Mouse (Mus musculus) v-Abl transformed pro-B cells (cell line): Measurements from ENCODE around the gene Oas1d.
"Not testable (repeated sequence)": the region's sequence is repeated elsewhere in the genome, so short reads cannot be mapped to it uniquely, and the experiment has no call there.

Experiments
- in situ Hi-C, 2 experiments: fragments of 400-800 bp; cut with MboI; formaldehyde crosslinking; loops; one replicate each; pipeline ENCODE4 v1.15.1; 2025; ENCODE audit not compliant: unreplicated experiment in 2 of 2

Oas1d gene

DNA sequence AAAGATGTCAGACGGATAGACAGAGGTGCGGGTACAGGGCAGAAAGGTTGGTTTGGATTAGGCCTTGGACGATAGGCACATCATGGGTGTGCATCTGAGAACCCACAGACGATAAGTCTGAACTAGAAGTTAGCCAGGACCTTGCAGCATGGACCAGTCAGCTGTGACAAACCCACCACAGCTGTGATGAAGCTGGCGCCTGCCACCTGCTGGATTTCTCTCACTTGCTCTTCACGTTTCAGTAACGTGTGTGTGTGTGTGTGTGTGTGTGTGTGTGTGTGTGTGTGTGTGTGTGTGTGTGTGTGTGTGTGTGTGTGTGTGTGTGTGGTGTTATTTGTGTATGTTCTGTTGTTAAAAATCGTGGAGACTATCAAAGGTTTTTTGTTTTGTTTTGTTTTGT, at the start of gene Oas1d:
Oas1d (plus strand) TSS at position 333 of the 400 bp plus-strand sequence.
- in situ Hi-C loops: loop anchor here in 1 of 2 experiments (5.0 to 10.0 kb wide), 2 partner anchors 72 to 109 kb away; no protein-coding TSS in a partner anchor

DNA sequence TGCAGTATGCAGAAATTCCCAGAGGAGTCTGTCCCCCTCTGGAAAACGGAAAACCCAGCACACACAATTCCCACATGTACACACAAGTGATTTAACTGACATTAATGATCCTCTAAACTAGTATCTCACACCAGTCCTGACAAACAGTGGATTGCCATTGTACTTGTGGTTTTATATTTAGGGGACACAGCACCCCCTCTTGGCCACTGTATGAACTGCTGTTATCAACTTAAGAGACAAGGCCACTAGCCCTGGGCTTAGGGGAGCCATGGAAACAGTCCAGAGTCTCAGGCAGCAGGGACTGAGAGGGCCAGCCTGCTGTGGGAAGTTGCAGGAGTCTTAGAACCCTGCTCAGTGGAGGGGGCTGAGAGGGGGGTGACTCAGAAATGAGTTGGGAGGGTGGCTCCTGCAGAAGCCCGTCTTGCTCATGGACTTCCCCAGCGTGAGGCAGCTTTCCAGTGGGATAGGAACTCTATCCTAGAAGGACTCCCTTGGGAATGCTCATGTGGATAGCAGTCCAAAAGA, 48.9 kb upstream of the Oas1d start:
- in situ Hi-C loops: no loop called here

DNA sequence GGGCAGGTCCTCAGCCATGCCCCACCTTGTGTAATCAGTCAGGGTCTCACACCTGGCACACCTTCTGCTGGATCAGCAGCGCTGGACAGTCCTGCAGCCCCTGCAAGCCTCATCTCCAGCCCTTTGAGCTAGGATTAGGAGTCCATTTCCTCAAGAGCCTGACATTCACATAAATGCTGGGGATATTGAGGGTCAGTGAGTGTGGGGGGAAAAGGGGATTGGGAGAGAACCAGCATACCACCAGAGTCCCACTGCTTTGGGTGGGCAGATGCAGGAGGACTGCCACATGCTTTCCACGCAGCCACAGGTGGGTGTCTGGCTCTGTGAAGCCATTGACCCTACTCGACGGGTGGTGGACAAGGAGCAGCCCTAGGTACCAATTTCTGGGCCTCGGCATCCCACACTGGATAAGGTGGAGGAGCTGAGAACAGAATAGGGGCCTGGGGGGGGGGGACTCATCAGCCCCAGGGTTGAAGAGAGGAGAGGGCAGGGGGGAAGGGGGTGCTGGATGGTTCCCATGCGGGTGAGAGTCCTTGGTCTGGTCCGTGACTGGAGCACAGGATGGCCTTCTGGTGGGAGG, 44.8 kb upstream of the Oas1d start:
- in situ Hi-C loops: no loop called here

DNA sequence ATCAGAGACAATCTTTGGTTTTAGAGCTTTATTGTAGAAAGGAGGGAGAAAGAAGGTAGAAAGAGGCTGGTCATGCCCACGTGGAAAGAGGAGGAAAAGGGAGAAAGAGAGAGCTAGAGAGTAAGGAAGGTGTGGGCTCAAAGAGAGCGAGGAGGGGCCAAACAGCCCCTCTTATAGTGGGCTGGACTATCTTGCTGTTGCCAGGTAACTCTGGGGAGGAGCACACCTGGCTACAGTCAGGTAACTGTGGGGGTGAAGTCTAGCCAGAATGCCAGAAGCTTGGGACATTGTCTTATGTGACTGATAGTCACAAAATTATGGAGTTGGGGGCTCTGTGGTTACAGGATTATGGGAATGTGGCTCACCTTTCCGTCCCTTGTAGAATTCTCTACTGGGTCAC, 44.3 kb upstream of the Oas1d start:
- in situ Hi-C loops: no loop called here

DNA sequence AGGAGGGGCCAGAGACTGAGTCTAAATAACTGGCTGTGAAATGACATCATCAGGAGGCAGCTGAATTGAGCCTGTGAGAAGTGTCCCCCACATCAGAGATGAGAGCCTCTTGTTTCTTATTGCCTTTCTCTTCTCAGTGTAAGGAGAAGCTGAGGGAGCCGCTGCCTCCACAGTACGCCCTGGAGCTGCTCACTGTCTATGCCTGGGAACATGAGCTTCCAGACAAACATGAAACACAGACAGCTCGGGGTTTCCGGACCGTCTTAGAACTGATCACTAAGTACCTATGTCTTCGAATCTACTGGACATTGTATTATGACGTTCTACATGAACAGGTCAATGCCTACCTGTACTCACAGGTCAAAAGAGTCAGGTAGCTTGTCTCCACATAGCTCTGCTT, 43.6 kb upstream of the Oas1d start:
- in situ Hi-C loops: no loop called here

DNA sequence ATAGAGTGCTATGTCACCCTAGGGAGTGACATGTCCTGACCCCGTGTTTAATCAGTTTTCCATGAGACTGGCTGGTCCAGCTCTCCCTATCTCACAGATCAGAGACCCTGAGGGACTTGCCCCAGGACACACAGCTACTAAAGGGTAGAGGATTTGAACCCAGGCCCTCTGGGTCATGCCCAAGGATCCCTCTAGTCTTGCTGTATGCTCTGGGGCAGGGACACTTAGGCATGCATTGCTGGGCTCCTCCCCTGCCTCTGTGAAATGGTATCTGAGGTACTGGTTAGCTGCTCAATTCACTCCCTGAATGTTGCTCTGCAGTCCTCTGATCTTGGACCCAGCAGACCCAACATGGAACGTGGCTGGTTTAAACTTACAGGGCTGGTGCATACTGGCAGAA, 42.9 kb upstream of the Oas1d start:
- in situ Hi-C loops: no loop called here

DNA sequence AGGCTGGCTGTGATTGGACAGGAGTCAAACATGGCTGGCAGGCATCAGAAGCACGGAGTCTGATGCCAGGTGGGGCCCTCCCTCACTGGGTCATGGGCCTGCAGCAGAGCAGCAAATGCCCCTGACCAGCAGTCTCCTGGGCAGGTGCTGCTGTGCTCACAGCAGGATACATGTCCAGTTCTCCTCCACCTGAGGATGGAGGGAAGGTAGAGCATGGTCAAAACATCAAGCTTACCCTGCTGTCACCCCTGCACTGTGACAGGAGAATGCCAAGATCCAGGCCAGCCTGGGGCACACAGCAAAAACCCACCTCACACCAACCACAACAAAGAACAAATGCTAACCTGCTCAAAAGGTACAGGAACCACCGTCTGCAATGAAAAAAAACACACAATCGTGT, 37.5 kb upstream of the Oas1d start:
- in situ Hi-C loops: not testable (repeated sequence)

DNA sequence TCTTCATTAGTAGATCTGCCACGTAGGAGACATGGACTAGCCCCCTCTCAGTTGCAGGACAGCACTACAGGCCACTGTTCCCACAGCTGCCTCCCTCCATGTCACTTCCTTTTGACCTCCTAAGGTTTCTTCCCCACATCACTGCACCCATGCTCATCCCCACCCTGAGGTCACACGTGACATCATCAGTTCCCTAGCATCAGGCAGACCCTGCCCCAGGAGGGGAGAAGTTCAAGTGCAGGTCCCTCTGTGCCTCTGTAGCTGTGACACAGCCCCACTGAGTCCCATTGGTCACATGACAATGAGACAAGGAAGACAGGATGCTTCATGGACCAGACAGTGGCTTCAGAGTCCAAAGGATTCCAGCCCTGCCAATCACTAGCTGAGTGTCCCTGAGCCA, 36.9 kb upstream of the Oas1d start:
- in situ Hi-C loops: not testable (repeated sequence)

DNA sequence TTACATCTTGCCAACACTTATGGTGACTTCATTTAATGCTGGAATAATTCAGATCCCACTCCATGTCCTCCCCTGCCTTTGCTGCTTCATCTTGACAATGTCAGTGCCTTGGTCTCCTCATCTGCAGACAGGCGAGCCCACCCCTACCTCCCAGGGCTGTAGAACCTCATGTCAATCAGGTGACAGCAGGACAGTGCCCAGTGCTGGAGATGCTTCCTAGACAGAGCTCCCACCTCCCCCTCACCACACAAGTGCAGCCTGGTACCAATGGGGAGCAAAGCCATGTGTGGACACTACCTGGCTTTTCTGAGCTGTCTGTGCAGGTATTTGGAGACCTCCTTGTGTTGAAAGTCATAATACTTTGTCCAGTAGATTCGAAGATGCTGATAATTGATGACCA, 35.5 kb upstream of the Oas1d start:
- in situ Hi-C loops: not testable (repeated sequence)

DNA sequence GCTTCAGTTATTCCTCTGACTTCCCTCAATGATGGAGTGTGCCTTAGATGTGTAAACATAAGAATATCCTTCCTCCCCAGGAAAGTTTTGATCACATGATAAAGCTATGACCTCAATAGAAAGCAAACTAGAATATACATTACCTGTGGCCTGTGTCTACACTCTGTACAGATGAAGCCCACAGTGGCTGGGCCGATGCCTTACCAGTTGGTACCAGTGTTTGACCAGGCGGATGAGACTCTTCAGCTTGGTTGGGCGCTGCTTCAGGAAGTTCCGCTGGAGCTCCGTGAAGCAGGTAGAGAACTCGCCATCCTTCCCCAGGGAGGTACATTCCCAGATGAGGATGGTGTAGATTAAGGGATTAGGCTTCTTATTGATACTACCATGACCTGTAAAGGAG, 32.7 kb upstream of the Oas1d start:
- in situ Hi-C loops: not testable (repeated sequence)

DNA sequence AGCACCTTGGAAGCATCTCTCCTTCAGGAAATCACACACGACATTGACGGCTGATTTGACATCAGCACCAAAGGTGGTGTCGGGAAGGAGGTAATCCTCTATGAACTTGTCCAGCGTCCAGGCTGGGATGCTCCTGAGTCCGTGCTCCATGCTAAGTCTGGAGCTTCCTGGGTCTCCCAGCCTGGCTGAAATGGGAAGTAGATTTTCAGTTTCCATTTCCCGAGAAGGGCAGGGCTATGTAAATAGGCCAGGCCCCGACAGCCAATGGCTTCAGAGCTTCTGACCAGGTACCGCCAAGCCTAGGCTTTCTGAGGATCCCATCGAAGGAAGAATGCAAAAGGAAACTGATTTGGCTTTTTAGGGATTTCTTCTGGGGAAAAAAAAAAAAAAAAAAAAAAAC, 26.9 kb upstream of the Oas1d start, which contains the start of gene Oas1g:
Oas1g (minus strand) TSS at position 201 of the 400 bp plus-strand sequence.
- in situ Hi-C loops: not testable (repeated sequence)

DNA sequence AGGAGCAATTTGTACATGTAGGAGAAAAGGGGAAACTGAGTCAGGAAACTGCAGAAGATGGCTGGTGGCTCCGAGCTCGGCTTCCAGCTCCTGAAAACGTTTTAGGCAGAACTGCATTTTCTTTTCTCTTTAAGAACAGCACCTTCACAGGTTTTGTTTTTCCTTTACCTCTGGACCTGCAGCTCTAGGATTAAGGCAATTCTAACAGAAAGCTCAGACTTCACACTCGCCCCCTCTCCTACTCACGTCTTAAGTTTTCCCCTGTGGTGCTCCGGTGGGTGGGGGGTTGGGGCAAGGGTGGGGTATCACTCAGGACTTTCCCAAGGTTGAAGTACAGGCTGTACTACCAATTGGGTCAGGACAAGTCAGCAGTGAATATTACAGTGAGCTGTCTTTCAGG, 26.5 kb upstream of the Oas1d start:
- in situ Hi-C loops: no loop called here

DNA sequence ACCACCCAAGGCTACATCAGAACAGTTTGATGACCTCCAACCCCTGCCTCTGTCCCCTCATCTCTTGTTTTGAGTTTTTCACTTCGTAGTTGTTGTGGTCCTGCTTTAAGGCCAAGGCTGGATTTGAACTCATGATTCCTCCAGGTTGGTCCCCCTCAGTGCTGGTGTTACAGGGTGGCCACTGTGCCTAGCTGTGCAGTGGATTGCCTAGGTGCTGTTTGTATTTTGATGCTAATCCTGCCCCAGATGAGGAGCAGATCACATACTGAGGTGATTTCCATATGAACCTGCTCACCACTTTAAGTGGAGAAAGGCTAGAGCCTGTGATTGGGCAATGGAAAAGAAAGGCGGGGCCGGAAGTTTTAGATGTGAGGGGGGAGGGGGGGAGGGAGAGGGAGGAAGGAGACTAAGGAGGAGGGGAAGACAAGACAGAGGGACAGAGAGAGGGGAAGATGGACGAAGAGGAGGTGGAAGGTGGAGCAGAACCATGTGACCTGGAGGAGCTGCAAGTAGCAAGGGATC, 26.0 kb upstream of the Oas1d start:
- in situ Hi-C loops: not testable (repeated sequence)

DNA sequence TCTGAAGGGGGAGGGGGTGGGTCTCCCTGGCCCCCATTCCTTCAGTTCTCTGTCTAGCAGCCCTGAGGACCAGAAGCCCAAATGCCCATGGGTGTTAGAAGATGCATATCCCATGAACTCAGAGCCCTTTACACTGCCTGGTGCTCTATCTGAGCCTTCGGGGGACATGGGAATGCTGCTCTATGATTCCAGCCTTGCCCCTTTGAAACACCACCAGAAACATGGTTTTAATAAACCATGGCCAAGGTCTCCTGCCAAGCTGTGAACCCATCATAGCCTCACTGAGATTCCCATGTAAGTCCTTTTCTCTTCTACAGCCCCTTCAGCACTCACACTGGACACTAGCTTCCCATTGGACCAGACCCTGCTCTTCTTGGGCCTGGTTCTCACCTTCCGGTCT, 24.3 kb upstream of the Oas1d start:
- in situ Hi-C loops: no loop called here

DNA sequence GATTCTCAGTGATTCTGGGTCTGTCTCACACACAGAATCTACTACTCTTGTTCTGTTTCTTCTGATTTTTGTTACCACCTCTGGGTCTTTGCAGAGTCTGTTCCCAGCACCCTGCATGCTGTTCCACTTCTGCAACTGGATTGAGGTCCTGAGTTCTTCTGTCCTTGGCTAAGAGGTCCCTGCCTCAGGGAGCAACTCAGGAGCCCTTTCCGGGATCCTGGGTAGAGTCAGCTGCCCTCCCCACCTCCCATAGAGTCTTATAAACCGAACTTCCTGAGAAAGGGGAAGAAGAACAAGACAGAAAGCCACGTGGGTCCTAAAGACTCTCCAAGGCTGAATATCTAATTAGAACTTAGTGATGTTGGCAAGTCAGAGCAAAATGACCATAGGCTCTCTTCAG, 23.3 kb upstream of the Oas1d start:
- in situ Hi-C loops: no loop called here

DNA sequence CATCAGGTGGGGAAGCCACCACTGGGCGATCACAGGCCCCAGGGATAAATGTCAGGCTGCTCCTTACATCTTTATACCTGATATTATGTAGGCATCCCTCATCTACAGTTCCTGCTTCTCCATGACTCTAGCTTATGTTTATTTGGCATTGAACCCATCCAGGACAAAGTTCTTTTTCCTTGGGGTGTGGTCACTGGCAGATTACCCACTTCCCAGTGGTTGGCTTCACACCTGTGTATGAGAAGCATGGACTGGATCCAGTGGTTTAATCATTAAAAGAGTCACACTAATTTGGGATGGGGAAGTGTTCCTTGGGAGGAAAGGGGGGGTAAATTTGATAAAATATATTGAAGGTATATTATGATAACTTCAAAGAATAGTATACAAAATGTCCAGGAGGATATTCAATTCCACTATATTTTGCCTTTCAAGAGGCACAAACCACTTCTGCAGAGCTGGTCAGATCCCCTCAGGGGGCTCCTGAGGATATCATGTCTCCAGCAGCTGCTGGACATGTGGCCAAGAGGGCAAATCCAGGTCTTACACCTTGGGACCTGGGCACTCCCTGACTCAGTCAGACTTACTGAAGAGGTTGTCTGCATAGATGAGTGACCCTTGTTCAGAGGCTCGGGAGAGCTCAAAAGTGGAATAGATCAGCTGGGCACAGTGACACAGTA, 22.6 kb upstream of the Oas1d start:
- in situ Hi-C loops: not testable (repeated sequence)

DNA sequence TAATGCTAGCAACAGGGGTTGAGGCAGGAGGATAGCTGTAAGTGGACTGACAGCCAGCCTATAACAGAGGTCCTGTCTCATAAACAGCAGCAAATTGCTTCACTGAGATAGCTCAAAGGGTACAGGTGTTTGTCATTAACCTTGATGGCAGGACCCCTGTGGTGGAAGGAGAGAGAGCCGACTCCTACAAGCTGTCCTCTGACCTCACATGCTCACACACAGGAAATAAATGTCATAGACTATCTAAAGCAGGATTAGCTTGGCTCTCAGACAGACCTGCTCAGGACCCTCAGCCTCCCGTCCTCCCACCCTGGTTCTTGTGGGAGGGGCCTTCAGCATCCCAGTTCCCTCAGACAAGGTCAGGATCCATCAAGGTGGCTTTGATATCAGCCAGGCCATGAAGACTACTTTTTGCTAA, 22.1 kb upstream of the Oas1d start:
- in situ Hi-C loops: no loop called here

DNA sequence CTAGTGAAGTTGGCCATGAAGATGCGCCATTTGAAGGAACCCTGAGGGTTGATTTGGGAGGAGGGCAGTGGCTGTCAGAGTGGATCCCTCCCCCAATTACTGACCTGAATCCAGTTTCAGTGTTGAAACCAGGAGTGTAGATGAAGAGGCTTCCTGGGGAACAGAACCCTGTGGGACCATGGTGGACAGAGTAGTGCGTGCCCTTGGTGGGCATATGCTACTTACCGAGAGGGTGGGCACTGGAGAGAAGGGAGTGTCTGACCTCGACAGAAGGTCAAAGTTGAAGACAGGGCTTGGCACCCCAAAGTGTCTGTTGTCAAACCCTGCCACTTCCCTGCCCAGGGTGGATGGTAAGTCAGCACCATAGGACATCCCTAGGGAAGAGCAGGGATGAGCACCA, 20.5 kb upstream of the Oas1d start:
- in situ Hi-C loops: not testable (repeated sequence)

DNA sequence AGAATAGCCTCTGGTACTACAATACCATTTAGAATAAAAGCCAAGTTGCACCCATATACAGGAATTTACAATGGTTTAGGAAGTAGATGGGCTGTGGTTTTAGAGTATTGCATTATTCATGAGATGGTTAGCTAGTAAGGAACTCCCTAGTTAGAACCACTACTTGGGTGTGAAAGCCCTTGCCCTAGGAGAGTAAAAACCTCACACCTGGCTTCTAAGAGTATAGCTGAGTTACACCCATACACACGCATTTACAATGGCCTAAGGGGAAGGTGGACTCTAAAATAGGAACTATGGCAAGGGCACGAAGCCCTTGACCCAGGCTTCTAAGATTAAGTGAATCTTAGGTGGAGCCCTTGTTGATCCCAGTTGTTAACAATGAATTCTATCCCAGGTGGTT, 19.6 kb upstream of the Oas1d start:
- in situ Hi-C loops: not testable (repeated sequence)

DNA sequence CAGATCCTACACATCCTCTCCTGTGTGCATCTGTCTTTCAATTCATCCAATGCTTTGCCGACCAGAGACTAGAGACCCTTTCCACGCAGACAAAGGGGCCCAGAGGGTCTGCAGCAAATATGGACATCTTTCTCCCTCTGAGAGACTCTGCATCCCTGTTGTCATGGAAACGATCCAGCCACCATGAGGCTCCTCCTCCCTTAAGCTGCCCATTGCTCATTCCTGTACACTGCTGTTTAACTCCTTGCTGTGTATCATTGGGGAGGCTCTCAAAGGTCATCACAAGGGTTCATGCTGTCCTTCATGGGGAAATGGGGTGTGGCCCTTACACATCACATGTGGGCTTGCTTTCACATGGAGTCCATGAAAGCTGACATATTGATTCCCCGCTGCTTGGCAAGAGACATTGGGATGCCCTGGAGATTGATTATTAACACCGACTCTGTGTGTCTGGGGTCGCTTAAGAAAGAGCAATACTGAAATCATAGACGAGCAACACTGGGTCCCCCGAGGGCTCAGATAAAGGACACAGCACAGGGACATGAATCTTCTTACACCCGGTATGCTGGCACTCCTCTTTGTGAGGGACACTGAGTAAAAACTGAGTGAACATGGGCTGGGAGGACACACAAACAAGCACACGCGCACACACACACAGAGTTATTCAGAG, 19.0 kb upstream of the Oas1d start:
- in situ Hi-C loops: no loop called here

DNA sequence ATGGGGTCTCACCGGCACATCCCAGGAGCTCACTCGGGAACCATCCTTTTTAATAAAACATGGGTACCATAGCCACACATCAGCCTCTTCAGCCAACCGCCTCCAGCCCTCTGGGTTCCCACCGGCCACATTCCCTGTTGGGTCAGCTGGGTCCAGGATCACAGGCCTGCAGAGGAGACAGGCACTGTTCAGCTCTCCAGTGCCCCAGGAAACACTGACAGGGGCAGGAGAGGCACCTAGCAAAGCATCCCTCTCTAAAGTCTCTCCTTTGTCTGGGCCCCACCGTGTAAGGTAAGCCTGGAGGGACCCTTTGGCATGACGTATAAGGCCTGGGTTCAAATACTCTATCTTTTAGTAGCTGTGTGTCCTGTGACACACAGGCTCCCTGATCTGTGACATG, 16.0 kb upstream of the Oas1d start:
- in situ Hi-C loops: no loop called here
